Mouse (Mus musculus) thymus, postnatal 36 days (tissue): Measurements from ENCODE around the gene Mbtd1.
"Not testable (repeated sequence)": the region's sequence is repeated elsewhere in the genome, so short reads cannot be mapped to it uniquely, and the experiment has no call there.

Source experiments
- DNase-seq, 2 experiments: peaks; one replicate each; pipeline ENCODE4 v3.0.0; 2022; ENCODE audit warnings: mixed read lengths in 2 of 2

Gene Mbtd1

DNA sequence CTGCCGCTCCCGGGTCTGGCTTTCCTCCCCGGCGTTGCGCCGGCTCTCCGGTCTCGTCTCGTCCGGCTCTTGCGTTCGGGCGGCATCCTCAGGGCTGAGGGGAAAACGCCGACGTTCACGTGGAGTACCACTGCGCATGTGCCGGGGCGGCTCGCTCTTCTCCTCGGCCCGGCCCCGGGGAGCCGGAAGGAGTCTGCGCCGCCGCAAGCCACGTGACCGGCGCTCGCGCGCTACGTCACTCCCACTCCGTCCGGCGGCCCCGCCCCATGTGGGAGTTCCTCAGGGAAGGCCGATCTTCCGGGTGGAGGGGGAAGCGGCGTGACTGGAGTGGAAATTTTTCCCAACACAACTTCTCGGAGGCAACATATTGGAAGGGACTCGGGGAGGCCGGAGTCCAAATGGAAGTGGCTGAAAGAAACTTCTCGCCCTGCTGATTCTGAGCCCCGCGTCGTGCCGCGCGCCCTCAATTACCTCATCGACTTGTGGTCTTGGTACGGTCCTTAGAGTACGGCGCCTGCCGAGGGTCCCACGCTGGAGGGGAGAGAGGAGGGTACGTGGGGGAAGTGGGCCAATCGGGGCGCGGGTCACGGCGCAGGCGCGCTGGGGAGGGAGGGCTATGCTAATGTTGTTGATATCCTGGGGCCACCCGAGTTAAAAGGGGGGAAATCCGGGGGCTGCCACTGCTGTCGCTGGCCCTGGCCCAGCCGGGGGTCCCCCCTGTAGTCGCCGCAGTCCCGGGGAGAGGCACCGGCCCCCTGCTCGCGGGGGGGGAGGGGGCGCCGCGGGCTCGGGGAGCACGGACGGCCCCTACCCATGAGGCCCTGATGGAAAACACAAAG, at the start of gene Mbtd1, which contains the start of gene Utp18:
Mbtd1 (plus strand) TSS at position 281 of the 839 bp plus-strand sequence.
Utp18 (minus strand) TSS at position 195 of the 839 bp plus-strand sequence.
- DNase-seq, result peak; percentile 99

DNA sequence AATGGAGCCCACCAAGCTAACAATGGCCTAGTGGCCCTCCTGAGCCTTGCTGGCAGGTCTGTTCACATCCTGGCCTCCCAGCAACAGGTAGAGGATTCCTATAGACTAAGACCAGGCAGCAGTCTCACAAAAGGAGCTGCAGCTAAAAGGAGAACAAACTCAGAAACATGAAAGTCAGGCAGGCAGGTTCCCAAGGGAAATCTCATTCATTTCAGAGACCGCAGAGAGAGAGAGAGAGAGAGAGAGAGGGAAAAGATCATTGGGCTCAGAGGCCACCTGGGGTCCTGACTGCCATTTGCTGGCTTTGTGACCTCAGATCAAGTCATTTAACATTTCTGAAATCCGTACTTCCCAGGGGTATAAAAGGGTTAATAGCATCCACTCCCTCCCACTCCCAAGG, 38.3 kb upstream of the Mbtd1 start:
- no peak for DNase-seq

DNA sequence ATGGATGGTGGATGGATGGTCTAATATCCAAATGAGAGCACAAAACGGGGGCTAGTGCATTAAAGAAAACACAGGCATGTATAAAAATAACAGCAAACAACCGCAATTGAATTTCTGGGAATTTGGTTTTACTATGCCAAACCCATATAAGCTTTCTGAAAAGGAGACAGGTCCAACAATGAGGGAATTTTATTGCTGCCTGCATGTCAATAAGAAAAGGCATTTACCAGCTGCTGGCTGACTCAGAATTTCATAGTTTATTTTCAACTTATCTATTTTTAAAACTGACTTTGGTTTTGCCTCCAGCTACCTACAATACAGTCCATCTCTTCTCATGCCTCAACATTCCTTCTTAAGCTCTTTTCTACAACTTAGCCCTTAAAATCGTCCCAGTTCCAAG, 33.1 kb upstream of the Mbtd1 start:
- DNase-seq, result no peak

DNA sequence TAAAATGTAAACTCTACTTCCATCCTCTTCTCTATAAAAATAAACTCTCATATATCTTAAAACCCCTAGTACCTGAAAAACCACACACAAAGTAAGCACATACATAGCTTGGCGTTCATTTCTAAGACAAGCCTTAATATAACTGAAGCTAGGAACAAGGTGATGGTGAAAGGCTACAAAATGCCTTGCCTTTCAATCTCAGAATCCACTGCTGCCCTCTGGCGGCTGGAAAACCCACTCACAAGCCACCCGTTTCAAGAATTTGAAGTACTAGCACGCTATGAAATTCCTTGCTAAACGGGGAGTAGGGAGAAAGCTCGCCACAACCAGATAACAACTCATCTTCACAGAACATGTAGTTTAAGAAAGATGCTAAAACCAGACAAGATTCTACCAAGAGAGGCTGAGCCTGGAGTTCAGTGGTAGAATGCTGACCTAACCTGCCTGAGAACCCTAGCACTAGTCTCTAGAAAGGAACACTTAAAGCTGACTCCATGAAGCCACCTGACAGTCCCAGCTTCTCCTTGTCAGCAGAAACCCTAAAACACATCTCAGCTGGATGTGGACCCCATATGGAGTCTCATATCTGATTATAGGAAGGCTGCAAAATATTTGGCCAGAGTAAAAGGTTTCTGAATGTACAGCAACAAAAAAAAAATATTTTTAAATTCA, 29.2 kb upstream of the Mbtd1 start:
- DNase-seq, result peak; percentile 46 to 58

DNA sequence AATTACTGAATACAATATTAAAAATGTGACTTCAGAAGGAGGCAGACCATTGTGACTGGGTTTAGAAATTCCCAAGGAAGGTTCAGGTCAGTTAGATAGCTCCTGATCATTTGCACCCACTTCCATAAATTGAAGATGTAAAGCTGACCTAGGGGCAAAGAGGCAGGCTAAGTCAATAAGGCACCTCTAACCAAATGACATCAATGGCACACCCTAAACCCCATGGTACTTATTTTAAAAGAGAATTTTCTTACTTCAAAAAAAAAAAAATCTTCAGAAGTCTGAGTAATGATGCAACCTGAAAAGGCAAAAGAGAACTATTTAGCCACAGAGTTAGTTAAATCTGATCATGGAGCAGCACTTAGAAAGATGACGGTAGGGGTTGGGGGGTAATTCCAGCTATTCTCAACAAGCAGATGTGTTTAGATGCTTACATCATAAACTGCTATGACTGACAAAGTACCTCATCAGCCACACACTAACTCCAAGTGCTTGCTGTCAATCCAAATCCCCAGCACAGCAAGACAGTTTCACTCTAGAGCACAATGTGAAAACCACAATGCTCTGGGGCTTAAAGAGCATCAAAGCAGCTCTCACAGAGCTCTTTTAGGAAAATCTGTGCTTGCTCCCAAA, 25.0 kb upstream of the Mbtd1 start:
- DNase-seq, result no peak

DNA sequence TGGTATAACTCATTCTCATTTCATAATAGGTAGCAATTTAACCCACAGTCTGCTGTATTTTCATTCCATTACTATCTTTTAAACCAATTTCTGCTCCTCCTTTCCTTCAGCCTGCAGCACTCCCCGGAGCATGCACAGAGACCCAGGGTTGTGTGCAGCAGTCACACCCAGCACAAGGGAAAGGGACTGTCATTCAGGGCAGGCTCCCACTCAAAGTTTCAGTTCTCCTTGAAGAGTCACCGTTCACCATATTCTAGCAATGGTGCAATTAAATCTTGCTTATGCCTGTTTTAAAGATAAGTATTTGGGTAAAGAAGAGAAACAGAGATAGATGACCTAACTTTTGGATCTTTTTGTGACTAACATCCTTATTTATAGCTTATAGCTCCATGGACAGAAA, 24.5 kb upstream of the Mbtd1 start:
- DNase-seq, result no peak

DNA sequence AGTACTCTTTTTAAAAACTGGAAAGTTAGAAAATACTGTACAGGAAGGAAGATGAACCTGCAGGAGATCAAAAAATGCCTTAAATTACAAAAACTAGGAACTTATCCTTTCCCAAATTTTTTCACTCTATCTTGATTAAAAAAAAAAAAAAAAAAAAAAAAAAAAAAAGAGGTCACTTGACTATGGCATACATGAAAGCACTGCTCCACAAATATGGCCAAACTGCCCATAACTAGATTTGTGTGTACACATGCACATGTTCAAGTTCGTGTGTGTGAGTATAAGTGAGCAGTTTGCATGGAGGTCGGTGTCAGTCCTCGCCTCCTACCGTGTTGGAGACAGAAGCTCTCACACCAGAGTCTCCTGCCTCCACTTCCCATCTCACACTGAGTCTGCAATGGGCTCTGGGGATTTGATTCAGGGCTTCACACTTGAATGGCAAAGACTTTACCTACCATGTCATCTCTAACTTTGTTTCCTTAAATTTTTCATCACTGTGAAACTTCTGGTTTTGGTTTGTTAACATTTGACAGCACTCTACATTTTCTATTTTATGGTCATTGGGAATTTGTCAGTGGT, 23.5 kb upstream of the Mbtd1 start:
- DNase-seq, result no peak

DNA sequence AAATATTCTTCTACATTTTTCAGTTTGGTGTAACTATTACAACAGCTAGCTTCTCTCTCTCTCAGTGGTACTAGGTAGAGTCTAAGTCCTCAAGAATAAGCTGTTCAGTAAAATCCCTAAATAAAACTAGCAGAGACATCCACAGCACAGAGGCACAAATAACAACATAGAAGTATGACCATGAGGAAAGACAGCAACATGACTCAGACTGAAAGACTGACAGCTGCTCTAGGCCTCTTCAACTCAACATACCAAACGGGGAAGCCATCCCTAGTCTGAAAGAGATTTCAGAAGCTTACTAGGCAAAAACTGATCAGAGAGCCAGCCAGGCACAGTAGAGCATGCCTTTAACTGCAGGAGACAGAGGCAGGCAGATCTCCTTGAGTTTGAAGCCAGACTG, 23.0 kb upstream of the Mbtd1 start:
- DNase-seq, result no peak

DNA sequence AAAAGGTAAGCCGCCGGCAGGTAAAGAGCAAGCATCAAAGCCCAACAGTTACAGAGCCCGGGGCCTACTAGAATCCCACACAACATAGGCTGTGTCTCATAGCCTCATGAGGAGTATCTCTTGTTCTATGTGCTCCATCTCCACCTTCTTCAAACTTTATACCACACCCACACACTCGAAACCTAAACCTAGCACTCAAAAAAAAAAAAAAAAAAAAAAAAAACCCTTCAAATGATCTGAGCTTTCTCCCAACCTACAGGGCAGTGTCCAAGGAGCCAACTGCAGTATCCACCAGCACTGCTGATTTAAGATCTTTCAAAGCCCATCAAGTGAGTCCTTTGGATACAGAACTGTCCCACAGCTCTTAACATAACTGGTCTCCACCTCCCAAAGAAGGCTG, 1.6 kb upstream of the Mbtd1 start:
- no peak for DNase-seq

DNA sequence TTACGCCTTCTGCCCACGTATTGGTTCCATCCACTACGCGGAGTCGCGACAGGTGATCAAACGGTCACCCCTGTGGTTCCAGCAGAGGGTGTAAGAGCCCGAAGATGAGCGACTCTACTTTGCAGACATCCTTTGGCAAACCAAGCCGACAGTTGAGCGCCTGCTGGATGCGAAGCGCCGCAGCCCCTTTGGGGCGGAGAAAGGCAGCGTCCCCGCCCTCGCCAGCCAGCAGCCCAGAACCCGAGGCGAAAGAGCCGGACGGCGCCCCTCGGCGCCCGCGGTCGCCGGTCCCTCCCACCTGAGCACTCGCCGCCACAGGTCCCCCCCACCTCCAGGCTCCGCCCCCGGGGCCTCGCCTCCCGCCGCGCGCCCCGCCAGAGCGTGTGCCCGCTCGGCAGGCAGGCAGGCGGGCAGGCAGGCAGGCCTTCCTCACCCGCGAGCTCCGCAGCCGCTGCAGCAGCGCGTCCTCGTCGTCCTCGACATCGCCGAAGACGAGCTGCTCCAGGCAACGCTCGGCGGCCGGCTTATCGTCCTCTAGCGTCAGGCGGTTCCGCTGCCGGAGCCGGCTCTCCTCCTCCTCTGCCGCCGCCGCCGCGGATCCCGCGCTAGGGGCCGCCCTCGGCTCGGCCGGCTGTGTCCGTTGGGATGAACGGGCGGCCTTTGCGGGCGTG, 616 bp upstream of the Mbtd1 start:
- peak; percentile 76 to 86 for DNase-seq

DNA sequence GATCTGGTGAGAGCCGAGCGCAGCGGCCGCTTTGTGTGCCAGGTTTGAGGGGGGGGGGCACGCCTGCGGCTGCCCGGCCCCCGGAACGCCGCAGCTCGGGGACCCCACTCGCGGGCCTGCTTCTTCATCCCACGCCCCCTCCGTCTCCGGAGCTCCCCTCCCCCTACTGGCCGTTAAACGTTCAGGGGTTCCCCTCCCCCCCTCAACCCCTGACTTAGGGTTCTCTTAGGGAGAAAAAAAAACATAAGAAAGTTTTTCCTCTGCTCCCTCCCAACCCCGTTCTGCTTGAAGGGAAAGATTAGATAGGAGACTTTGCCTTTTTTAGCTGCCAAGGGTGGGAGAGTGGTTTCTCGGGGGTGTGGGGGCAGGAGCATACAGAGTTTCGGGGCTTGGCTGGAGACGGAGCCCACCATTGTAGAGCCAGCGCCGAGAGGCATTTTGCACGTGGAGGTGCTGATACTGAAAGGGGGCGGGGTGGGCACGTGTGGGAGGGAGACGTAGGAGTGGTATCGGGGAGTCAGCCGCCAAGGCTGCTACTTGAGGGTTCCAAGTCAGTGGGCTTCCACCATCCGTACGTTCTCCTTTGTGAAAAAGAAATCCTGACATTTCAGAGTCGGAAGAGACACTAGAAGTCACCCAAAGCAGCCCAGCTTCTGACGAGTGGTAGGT, 893 bp downstream of the Mbtd1 start:
- peak; percentile 48 to 63 for DNase-seq

DNA sequence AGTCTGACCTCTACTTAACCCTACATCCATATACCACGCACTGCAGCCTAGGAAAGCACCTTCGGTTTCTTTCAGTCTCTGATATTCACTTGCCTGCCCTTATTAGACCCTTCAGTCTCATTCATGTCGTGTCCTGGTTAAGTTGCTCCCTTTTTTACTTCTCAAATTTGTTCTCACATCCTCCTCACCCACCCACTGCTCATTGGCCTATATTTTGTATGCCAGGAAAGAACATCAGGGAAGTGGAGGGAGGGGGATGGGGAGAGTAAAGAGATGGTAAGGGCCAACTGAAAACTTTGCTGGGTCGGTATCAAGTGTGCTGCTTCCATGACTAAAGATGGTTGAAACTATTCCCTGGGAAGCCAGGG, 1.4 kb downstream of the Mbtd1 start:
- no peak for DNase-seq

DNA sequence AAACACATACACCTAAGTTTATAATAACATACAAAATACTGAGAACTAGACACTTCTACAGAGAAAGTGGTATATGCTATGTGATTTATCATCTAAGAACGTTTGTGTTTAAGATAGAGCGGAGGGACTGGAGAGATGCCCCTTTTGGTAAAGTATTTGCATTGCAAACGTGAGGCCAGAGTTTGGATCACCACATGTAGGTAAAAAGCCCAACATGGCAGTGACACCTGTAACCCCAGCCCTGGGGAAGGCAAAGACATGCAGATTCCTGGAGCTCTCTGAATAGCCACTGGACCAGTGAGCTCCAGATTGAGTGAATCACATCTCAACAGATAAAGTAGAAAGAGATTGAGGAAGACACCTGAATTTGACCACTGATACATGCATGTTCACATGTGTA, 12.1 kb downstream of the Mbtd1 start:
- no peak for DNase-seq

DNA sequence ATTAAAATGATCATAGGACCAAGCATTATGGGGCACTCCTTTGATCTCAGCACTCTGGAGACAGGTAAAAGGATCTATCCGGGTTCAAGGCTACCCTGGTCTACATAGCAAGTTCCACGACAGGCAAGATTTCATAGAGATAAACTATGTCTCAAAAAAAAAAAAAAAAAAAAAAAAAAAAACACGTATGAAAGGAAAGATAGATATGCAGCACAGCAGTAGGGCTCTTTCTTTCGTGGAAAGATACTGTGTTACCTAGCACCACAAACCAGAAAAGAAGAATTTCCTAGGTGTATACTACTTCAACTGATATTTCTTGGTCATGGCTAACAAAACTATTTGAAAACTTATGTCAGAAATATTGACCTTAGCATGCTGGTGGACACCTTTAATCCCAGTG, 21.2 kb downstream of the Mbtd1 start:
- DNase-seq, result no peak

DNA sequence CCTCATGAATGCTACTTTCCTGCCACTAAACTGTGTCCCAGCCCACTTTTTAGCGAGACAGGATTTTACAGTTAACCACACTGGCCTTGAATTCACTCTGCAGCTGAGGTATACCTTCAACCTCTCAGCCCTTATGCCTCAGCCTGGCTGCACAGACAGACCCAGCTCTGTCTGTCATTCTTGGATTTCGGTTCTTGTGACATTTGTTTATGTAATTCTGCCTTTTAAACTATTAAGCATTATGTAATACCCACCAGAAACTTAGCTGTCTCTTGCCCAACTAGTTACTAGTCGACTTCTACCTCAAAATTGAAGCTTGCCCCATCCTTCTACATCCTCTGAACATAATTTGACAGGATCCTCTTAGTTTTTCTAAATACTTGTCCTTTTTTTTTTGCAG, 22.2 kb downstream of the Mbtd1 start:
- no peak for DNase-seq

DNA sequence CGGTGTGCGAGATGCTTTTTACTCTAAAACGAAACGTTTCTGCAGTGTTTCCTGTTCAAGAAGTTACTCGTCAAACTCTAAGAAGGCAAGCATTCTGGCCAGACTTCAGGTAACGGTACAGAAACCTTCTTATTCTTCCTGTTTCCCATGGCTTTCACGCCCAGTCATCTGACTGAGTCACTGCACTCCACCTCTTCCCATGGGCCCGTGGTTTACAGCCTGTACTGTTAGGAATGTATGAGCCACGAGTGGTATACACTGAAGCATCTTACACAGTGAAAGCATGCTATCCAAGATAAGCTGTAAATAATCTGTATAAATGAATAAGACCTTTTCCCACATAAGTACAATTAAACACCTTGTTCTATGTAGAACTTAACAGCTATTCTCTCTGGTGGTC, 23.2 kb downstream of the Mbtd1 start:
- no peak for DNase-seq

DNA sequence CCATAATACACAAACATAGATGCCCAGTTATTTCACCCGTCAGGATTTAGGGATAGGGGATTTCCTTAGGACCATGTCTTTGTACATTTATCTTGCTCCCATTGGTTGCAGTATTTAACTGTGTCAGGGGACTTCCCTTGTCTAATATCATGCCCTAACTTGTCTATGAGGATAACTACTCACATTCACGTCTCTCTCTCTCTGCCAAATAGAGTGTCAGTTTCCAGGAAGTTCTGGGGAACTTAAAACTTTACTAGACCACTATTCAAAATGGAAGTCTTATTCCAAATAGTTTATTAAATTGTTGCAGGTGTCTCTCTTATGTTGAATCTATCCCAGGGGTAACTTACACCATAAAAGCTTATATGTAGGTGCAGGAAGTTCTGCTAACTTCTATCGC, 26.0 kb downstream of the Mbtd1 start:
- DNase-seq, result no peak

DNA sequence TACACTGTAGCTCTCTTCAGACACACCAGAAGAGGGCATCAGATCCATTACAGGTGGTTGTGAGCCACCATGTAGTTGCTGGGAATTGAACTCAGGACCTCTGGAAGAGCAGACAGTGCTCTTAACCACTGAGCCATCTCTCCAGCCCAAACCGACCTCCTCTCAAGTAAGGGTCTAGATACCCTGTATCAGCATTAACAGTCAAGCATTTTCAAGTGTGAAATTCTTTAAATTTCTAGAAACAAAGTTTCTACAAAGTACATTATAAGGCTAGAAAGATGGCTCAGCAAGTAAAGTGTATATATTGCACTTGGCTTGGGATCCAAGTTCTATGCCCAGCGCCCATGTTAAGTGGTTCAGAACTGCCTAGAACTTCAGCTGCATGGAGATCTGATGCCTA, 29.4 kb downstream of the Mbtd1 start:
- not testable (repeated sequence) for DNase-seq

DNA sequence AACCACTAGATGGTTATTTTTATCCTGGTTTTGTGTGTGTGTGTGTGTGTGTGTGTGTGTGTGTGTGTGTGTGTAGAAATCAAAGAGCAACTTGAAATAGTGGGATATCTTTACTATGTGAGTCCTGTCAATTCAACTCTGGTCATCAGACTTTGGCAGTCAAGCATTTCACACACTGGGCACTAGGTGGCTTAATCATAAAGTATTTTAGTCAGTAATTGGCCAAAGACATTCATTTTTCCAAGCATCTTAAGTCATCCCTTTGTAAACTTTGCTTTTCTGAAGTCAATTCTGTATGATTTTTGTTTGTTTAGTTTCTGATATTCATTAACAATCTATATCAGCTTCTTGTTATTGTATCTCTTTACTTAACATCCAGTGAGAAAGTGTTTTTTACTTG, 43.5 kb downstream of the Mbtd1 start:
- no peak for DNase-seq

DNA sequence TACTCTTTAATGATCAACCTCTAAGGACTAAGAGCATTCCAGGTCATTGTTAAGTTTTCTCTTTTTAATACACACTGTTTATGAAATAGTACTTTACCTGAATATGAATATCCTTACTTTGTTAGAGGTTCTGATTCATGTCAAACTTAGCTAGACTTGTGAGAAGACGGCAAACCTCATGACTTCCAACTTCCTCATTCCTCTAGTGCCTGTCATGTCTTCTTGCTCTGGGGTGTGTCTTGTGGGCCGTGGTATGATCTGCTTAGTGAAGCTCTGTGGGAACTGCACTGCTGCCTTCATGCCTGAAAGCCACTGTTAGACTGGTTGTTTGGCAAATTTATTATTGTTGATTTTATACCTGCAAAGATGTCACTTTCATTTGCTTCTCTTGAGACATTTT, 55.3 kb downstream of the Mbtd1 start:
- no peak for DNase-seq

DNA sequence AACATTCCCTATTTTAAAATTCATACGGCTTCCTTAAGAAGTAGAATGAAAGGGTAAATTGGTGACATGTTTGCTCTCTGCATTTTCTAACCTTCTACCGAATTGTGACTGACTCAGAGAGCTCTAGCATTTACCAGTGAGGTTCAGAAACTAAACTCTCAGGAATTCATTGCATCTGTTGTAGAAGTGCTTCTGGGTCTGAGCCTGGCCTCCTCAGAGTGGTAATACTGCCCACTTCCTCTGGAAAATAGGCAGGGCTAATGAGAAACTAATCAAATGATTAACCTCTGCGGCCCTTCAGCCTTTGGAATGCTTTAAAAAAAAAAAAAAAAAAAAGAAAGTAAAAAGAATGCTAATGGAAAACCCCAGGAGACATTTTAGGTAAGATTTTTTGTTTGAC, 59.3 kb downstream of the Mbtd1 start:
- DNase-seq, result no peak

DNA sequence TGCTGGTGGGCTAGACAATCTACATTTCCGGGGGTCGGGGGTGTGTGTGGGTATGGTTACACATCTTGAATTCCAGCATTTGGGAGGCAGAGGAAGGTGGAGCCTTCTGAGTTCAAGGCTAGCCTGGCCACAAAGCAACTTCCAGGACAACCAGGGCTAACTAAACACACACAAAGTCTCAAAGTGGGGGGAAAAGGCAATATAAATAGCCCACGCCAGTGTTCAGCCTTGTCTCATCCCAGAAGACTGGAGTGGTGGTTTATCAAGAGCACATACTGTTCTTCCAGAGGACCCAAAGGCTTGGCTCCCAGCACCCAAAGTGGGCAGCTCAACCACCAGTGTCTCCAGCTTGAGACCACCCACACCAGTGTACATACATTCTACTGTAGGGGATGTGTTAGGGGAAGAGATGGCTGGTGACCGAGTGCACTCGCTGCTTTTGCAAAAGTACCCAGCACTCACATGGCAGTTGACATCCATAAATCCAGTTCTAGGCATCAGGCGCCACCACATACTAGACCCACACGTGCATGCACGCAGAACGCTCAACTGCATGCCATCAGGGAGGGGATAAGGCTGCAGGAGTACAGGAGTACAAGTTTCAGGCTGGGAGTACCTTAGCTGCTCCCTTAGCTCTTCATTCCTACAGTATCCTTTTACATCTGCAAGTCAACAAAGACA, 63.4 kb downstream of the Mbtd1 start:
- DNase-seq, result no peak
